Mouse (Mus musculus): ENCODE data around the gene Olfr99.

GRCm38 (mm10) chr17:37250544-37250943 is 32.7 kb downstream of the Olfr99 start:
- TF ChIP-seq POLR2A (IDR thresholded peaks at IDR 0.05; ENCODE audit: control insufficient read depth, extremely low read depth, insufficient read depth, low read length, poor library complexity) (no peak), CTCF (IDR thresholded peaks at IDR 0.05; ENCODE audit: borderline replicate concordance, control insufficient read depth, extremely low read depth, insufficient read depth, low read length, poor library complexity) (no peak)
